Mouse (Mus musculus) kidney, embryonic 16.5 days (tissue): Measurements from ENCODE around the gene Nog. TPM values are rescaled to one million over a fixed set of nuclear protein-coding genes. Genes with fewer than 3 reads are reported as not detected.

Experiments
- ATAC-seq: fragments of 200-750 bp; cut with Nextera tagmentation; 2 replicates; pipeline ENCODE4 v1.8.0; 2017; ENCODE audit warnings: moderate TSS enrichment; ENCODE audit not compliant: low FRiP score, low TSS enrichment
- H3K27ac ChIP-seq: fragments of 300-500 bp; sonication (generic); 2 replicates; pipeline ENCODE4 v1.5.1; 2014; ENCODE audit warnings: low read length
- H3K27me3 ChIP-seq: fragments of 300-500 bp; sonication (generic); 2 replicates; pipeline ENCODE4 v1.6.1; 2014; ENCODE audit warnings: low read length, control low read depth, mixed read lengths; ENCODE audit not compliant: insufficient read depth
- H3K36me3 ChIP-seq: fragments of 300-500 bp; sonication (generic); 2 replicates; pipeline ENCODE4 v1.6.1; 2014; ENCODE audit warnings: low read length, control low read depth, mixed read lengths; ENCODE audit not compliant: insufficient read depth
- H3K4me1 ChIP-seq: fragments of 300-500 bp; sonication (generic); 2 replicates; pipeline ENCODE4 v1.6.1; 2014; ENCODE audit warnings: low read length, control low read depth, mixed read lengths; ENCODE audit not compliant: insufficient read depth
- H3K4me2 ChIP-seq: fragments of 300-500 bp; sonication (generic); replicated peaks from 2 replicates; pipeline ENCODE4 v1.6.1; 2014; ENCODE audit warnings: low read depth, low read length
- H3K4me3 ChIP-seq: fragments of 300-500 bp; sonication (generic); 2 replicates; pipeline ENCODE4 v1.5.1; 2014; ENCODE audit warnings: mild to moderate bottlenecking, low read length
- H3K9ac ChIP-seq: fragments of 300-500 bp; sonication (generic); replicated peaks from 2 replicates; pipeline ENCODE4 v1.6.1; 2014; ENCODE audit warnings: low read length
- H3K9me3 ChIP-seq: fragments of 300-500 bp; sonication (generic); 2 replicates; pipeline ENCODE4 v1.6.1; 2016; ENCODE audit warnings: low read length, control low read depth
- whole genome bisulfite sequencing: fragments of 180-500 bp; shearing (Covaris S2); extraction: QIAGEN DNeasy Blood & Tissue Kit; methylation state at CpG from one replicate; pipeline ENCODE4 v1.1.7; 2014; 5-methylcytosine and 5-hydroxymethylcytosine counted together
- polyA plus RNA-seq: library from polyadenylated mRNA; unstranded; fragments of >200 nt; fragmentation: Nextera tagmentation; extraction: Ambion mirVana; gene quantifications from 2 replicates; pipeline ENCODE4 v1.2.1, GENCODE M21; 2015

The Nog gene
- polyA plus RNA-seq, 1 experiment from 2014 or later = 1.0 TPM

DNA sequence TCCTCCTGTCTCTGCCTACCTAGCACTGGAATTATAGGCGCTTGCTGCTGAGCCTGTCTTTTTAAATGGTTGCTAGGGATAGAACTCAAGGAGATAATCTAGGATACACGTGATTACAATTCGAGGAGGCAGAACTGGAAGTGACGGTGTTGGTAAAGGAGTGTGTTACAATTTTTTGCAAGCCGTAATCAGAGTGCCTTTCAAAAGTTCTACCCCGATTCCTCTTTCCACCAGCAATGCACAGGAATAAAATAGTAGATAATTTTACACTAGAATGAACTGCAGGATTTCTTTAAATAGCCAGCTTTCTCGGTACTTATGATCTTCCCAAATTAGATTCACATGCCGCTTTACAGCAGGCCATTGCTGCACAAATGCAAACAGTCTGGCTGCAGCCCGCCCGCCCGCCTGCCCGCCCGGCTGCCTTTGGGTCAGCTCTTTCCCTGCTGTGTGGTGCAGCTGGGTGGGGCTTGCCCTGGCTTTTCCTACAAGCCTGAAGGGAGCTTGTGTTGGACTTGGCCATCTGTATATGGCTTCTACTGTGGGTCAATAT lies 32.2 kb downstream of the Nog start:
- no peaks in the 10 kb centered on the region for H3K36me3 ChIP-seq
- H3K4me1 ChIP-seq = peaks cover 6% of the 10 kb centered on the region; the same call in 1 of the 2 replicates
- H3K4me2 ChIP-seq = no peak overlapping the region
- no peak for ATAC-seq
- H3K9ac ChIP-seq = no peak overlapping the region
- H3K9me3 ChIP-seq = no peaks in the 10 kb centered on the region
- 87% methylated on average over 13 of the region's 13 CpGs for WGBS
- no peak overlapping the region for H3K4me3 ChIP-seq
- no peak overlapping the region for H3K27ac ChIP-seq
- H3K27me3 ChIP-seq = no peaks in the 10 kb centered on the region

DNA sequence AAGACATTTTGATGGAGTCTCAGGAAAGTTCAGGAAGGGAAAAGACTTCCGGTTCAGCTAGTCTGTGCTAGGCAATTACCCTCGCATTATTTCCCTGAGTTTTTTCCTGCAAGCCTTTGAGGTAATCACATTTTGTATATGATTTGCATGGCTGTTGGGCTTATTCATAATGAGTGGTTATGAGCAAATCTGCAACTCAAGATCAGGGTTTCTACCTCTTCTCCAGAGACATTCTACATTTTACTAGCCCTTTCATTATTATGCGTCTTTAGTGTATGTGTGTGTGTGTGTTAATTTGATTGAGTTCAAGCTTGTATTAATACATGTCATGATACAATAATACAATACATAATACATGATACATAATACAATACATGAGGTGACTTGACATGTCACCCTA lies 34.6 kb downstream of the Nog start:
- no peaks in the 10 kb centered on the region for H3K36me3 ChIP-seq
- no peak overlapping the region for H3K4me3 ChIP-seq
- H3K9me3 ChIP-seq = no peaks in the 10 kb centered on the region
- H3K27ac ChIP-seq = no peak overlapping the region
- peaks cover 12% of the 10 kb centered on the region; the same call in 1 of the 2 replicates for H3K4me1 ChIP-seq
- no peak overlapping the region for H3K4me2 ChIP-seq
- ATAC-seq = no peak
- WGBS = 96% methylated on average over 3 of the region's 3 CpGs
- H3K27me3 ChIP-seq = no peaks in the 10 kb centered on the region
- no peak overlapping the region for H3K9ac ChIP-seq

DNA sequence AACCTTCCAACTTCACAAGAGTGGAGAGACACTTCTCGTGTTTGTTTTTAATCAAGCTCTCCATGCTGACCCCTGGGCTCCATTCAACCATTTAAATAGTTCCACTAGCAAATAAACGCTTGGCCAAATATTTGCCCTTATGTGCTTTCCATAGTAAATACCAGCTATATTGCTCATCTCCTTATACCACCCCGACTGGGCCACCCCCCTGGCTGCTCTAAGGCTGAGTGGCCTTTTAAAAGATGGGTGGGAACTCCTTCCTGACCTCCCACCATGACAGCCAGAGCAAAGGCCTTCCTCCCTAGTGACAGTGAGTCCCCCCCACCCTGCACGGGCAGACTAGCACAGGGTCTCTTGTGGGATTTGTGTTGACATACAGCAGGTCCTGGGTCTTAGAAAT lies 37.1 kb downstream of the Nog start:
- Histone ChIP-seq H3K9me3 (no peaks in the 10 kb centered on the region), H3K9ac (no peak overlapping the region), H3K4me1 (peaks cover 12% of the 10 kb centered on the region; the same call in 1 of the 2 replicates), H3K4me2 (no peak overlapping the region), H3K36me3 (no peaks in the 10 kb centered on the region), H3K27me3 (no peaks in the 10 kb centered on the region), H3K4me3 (no peak overlapping the region), H3K27ac (peak overlapping the region; percentile 28; the same call in 1 of the 2 replicates)
- ATAC-seq = peak; percentile 73
- WGBS = 24% methylated on average over 4 of the region's 4 CpGs

DNA sequence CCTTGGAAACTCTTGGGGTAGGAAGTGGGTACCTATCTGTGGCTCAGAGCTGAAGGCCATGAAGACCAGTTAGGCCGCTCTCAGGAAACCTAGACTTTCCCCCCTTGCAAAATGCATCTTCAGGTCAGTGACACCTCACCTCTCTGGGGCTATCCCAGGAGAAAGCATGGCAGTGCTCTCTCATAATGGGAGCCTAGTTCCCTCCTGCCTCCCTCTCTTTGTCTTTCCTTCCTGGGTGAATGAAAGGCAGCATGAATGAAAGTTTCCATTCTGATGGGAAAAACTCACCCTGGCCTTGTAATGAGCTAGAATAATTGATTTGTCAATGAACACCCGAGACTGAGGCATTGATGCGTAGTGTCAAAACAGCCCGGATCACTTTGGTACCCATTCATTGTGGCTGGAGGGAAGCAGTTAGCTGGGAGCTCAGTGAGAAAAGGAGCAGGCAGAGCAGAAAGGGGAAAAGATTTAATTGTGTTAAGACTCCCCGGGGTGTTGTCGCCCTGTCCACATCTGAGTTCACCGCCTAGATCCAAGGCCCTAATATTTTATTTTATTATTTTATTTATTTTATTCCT lies 42.7 kb downstream of the Nog start:
- Histone ChIP-seq H3K9me3 (no peaks in the 10 kb centered on the region), H3K4me1 (peaks cover under 1% of the 10 kb centered on the region; the same call in 1 of the 2 replicates), H3K27ac (no peak overlapping the region), H3K4me3 (no peak overlapping the region), H3K27me3 (no peaks in the 10 kb centered on the region), H3K36me3 (no peaks in the 10 kb centered on the region), H3K9ac (no peak overlapping the region), H3K4me2 (no peak overlapping the region)
- ATAC-seq = no peak
- 80% methylated on average over 7 of the region's 7 CpGs for WGBS

DNA sequence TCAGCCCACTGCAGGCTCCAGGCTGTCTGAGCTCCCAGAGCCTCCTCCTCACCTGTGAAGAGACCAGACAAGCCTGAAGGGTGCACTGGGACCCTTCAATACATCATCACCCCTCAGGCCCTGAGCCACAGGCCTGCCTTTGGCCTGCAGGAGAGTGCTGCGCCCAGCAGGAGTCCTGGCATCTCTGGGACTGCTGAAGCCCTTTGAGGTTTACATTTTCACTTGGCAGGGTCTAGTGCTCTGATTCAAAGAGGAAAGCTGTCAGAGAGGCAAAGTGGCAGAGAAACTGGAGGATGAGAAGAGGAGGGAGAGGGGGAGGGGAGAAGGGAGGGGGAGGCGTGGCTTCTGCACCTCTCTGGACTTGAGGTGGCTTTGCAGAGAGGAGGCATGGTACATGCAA lies 44.2 kb downstream of the Nog start:
- Histone ChIP-seq H3K27ac (no peak overlapping the region), H3K9me3 (no peaks in the 10 kb centered on the region)
- 53% methylated on average over 2 of the region's 2 CpGs for WGBS

DNA sequence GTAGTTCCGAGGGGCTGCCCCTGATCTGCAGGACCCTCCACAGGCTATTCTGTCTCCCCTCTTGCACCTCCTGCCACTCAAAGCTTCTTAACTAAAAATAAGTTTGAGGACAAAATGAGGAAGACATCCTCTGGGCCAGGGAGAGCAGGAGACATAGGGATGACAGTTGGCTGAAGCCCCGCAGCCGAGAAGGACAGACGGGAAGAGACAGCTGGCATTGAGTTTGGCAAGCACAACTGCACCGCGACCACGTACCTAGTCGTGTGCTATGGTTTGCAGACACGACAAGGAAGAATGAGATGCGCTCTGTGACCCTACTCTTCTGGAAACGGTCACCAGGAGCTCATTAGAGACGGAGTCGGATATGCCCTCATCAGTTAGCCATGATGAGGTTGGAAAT lies 48.2 kb downstream of the Nog start:
- Histone ChIP-seq H3K4me3 (no peak overlapping the region), H3K9me3 (0 out of 2 replicates have a peak, but pooled peaks cover 3% of the 10 kb centered on the region), H3K9ac (no peak overlapping the region), H3K4me1 (no peaks in the 10 kb centered on the region), H3K27ac (no peak overlapping the region), H3K4me2 (no peak overlapping the region), H3K36me3 (no peaks in the 10 kb centered on the region), H3K27me3 (no peaks in the 10 kb centered on the region)
- ATAC-seq = no peak
- WGBS = 90% methylated on average over 13 of the region's 13 CpGs

More for the DNA sequence above, 44.2 kb downstream of the Nog start:
- Histone ChIP-seq H3K27me3 (no peaks in the 10 kb centered on the region), H3K36me3 (no peaks in the 10 kb centered on the region), H3K4me2 (no peak overlapping the region), H3K9ac (no peak overlapping the region), H3K4me1 (no peaks in the 10 kb centered on the region), H3K4me3 (no peak overlapping the region)
- 0 out of 2 replicates have a peak, but pooled peaks have one; percentile 23 for ATAC-seq

Other genes with a start within 250 kb of the Nog start
- gene Dgke, start 235.5 kb downstream of the Nog start, polyA plus RNA-seq = 4.0 and 4.3 TPM in 2 replicates
- gene Gm525, start 228.5 kb downstream of the Nog start, polyA plus RNA-seq = 0.41 and 0.69 TPM in 2 replicates